Mouse (Mus musculus): ENCODE results near the gene Herpud1. TPM values are rescaled to one million over a fixed set of nuclear protein-coding genes. Genes with fewer than 3 reads are reported as not detected.

Gene Herpud1
- polyA plus RNA-seq, 1 experiment from 2014 or later = 56.8 TPM

GRCm38 (mm10) chr8:94377714-94378205 is 8.5 kb upstream of the Herpud1 start:
- no peak overlapping the region for H3K4me2 ChIP-seq (replicated peaks)
- no peak overlapping the region for H3K27ac ChIP-seq
- no peak overlapping the region for H3K9ac ChIP-seq
- no peak for ATAC-seq (ENCODE audit: low FRiP score)
- H3K9me3 ChIP-seq (replicated peaks) = no peaks in the 10 kb centered on the region
- WGBS = 67% methylated on average over 11 of the region's 11 CpGs
- H3K4me1 ChIP-seq = no peaks in the 10 kb centered on the region
- H3K36me3 ChIP-seq = no peaks in the 10 kb centered on the region
- no peak overlapping the region for H3K4me3 ChIP-seq
- no peaks in the 10 kb centered on the region for H3K27me3 ChIP-seq

GRCm38 (mm10) chr8:94378763-94379415 is 7.3 kb upstream of the Herpud1 start:
- Histone ChIP-seq H3K4me2 (replicated peaks) (no peak overlapping the region), H3K4me3 (no peak overlapping the region), H3K4me1 (no peaks in the 10 kb centered on the region), H3K27me3 (no peaks in the 10 kb centered on the region; the same call in 1 of the 2 replicates), H3K27ac (no peak overlapping the region), H3K9ac (no peak overlapping the region), H3K36me3 (no peaks in the 10 kb centered on the region), H3K9me3 (replicated peaks) (no peaks in the 10 kb centered on the region)
- ATAC-seq (ENCODE audit: low FRiP score) = no peak
- WGBS = 86% methylated on average over 15 of the region's 15 CpGs

- H3K27me3 ChIP-seq = no peaks in the 10 kb centered on the region; the same call in 1 of the 2 replicates
- no peak overlapping the region for H3K4me2 ChIP-seq (replicated peaks)
- WGBS = 93% methylated on average over 9 of the region's 9 CpGs
- H3K4me1 ChIP-seq = no peaks in the 10 kb centered on the region
- H3K36me3 ChIP-seq = no peaks in the 10 kb centered on the region
- H3K9me3 ChIP-seq (replicated peaks) = no peaks in the 10 kb centered on the region
- H3K27ac ChIP-seq = no peak overlapping the region
- no peak overlapping the region for H3K9ac ChIP-seq
- H3K4me3 ChIP-seq = no peak overlapping the region
- no peak for ATAC-seq (ENCODE audit: low FRiP score)
These were observed 6.6 kb upstream of the Herpud1 start for GRCm38 (mm10) chr8:94379686-94380085.

GRCm38 (mm10) chr8:94384166-94384565 is 2.1 kb upstream of the Herpud1 start:
- WGBS = 90% methylated on average over 7 of the region's 7 CpGs
- Histone ChIP-seq H3K4me3 (no peak overlapping the region), H3K4me2 (replicated peaks) (no peak overlapping the region), H3K27me3 (no peaks in the 10 kb centered on the region; the same call in 1 of the 2 replicates), H3K9me3 (replicated peaks) (no peaks in the 10 kb centered on the region), H3K9ac (no peak overlapping the region), H3K27ac (no peak overlapping the region), H3K4me1 (peaks cover 15% of the 10 kb centered on the region), H3K36me3 (no peaks in the 10 kb centered on the region)
- ATAC-seq (ENCODE audit: low FRiP score) = no peak

- Histone ChIP-seq H3K4me1 (peaks cover 15% of the 10 kb centered on the region), H3K9me3 (replicated peaks) (no peaks in the 10 kb centered on the region), H3K4me3 (peak overlapping the region; percentile 82), H3K9ac (peak overlapping the region; percentile 82), H3K27ac (peak overlapping the region; percentile 89), H3K27me3 (no peaks in the 10 kb centered on the region; the same call in 1 of the 2 replicates), H3K36me3 (peaks cover 13% of the 10 kb centered on the region), H3K4me2 (replicated peaks) (peak overlapping the region; percentile 86)
- peak; percentile 44 for ATAC-seq (ENCODE audit: low FRiP score)
- WGBS = 25% methylated on average over 20 of the region's 20 CpGs
These were observed 578 bp upstream of the Herpud1 start for GRCm38 (mm10) chr8:94385506-94386213.

- H3K4me1 ChIP-seq = peaks cover 15% of the 10 kb centered on the region
- H3K4me2 ChIP-seq (replicated peaks) = peak overlapping the region; percentile 86
- H3K36me3 ChIP-seq = peaks cover 28% of the 10 kb centered on the region
- H3K27ac ChIP-seq = no peak overlapping the region; the same call in 1 of the 2 replicates
- 0% methylated on average over 25 of the region's 25 CpGs for WGBS
- H3K27me3 ChIP-seq = no peaks in the 10 kb centered on the region; the same call in 1 of the 2 replicates
- peak overlapping the region; percentile 87 for H3K9ac ChIP-seq
- no peaks in the 10 kb centered on the region for H3K9me3 ChIP-seq (replicated peaks)
- ATAC-seq (ENCODE audit: low FRiP score) = peak; percentile 44
- H3K4me3 ChIP-seq = peak overlapping the region; percentile 82
These were observed 918 bp downstream of the Herpud1 start for GRCm38 (mm10) chr8:94387027-94387684.

- Histone ChIP-seq H3K27ac (no peak overlapping the region), H3K9ac (peak overlapping the region; percentile 87), H3K4me1 (peaks cover 15% of the 10 kb centered on the region), H3K4me2 (replicated peaks) (peak overlapping the region; percentile 86), H3K9me3 (replicated peaks) (no peaks in the 10 kb centered on the region), H3K36me3 (peaks cover 35% of the 10 kb centered on the region), H3K4me3 (peak overlapping the region; percentile 82), H3K27me3 (no peaks in the 10 kb centered on the region; the same call in 1 of the 2 replicates)
- 37% methylated on average over 6 of the region's 6 CpGs for WGBS
- ATAC-seq (ENCODE audit: low FRiP score) = no peak
These were observed 1.5 kb downstream of the Herpud1 start for GRCm38 (mm10) chr8:94387785-94388184.

GRCm38 (mm10) chr8:94389531-94389930 is 3.3 kb downstream of the Herpud1 start:
- Histone ChIP-seq H3K27ac (no peak overlapping the region), H3K4me1 (peaks cover 15% of the 10 kb centered on the region), H3K9me3 (replicated peaks) (no peaks in the 10 kb centered on the region), H3K27me3 (no peaks in the 10 kb centered on the region), H3K9ac (no peak overlapping the region), H3K36me3 (peaks cover 48% of the 10 kb centered on the region), H3K4me2 (replicated peaks) (no peak overlapping the region), H3K4me3 (no peak overlapping the region)
- ATAC-seq (ENCODE audit: low FRiP score) = no peak
- WGBS = 88% methylated on average over 6 of the region's 6 CpGs

- Histone ChIP-seq H3K9me3 (replicated peaks) (no peaks in the 10 kb centered on the region), H3K4me2 (replicated peaks) (no peak overlapping the region), H3K4me1 (peaks cover 15% of the 10 kb centered on the region), H3K9ac (no peak overlapping the region), H3K36me3 (peaks cover 57% of the 10 kb centered on the region), H3K4me3 (no peak overlapping the region), H3K27me3 (no peaks in the 10 kb centered on the region), H3K27ac (no peak overlapping the region)
- ATAC-seq (ENCODE audit: low FRiP score) = no peak
- WGBS = 95% methylated on average over 6 of the region's 6 CpGs
These were observed 4.2 kb downstream of the Herpud1 start for GRCm38 (mm10) chr8:94390429-94390828.

GRCm38 (mm10) chr8:94390910-94391309 is 4.7 kb downstream of the Herpud1 start:
- Histone ChIP-seq H3K9me3 (replicated peaks) (no peaks in the 10 kb centered on the region), H3K9ac (no peak overlapping the region), H3K4me2 (replicated peaks) (no peak overlapping the region), H3K4me1 (peaks cover 10% of the 10 kb centered on the region), H3K4me3 (no peak overlapping the region), H3K36me3 (peaks cover 61% of the 10 kb centered on the region), H3K27me3 (no peaks in the 10 kb centered on the region), H3K27ac (no peak overlapping the region)
- no peak for ATAC-seq (ENCODE audit: low FRiP score)
- WGBS = 95% methylated on average over 8 of the region's 8 CpGs

GRCm38 (mm10) chr8:94392147-94392546 is 5.9 kb downstream of the Herpud1 start:
- Histone ChIP-seq H3K4me3 (no peak overlapping the region), H3K27me3 (no peaks in the 10 kb centered on the region), H3K9ac (no peak overlapping the region), H3K4me1 (peaks cover 10% of the 10 kb centered on the region), H3K27ac (no peak overlapping the region), H3K9me3 (replicated peaks) (no peaks in the 10 kb centered on the region), H3K36me3 (peaks cover 65% of the 10 kb centered on the region), H3K4me2 (replicated peaks) (no peak overlapping the region)
- 80% methylated on average over 12 of the region's 12 CpGs for WGBS
- ATAC-seq (ENCODE audit: low FRiP score) = no peak

- no peak for ATAC-seq (ENCODE audit: low FRiP score)
- 87% methylated on average over 6 of the region's 6 CpGs for WGBS
- H3K4me3 ChIP-seq = no peak overlapping the region
- no peaks in the 10 kb centered on the region for H3K9me3 ChIP-seq (replicated peaks)
- H3K9ac ChIP-seq = no peak overlapping the region
- H3K4me2 ChIP-seq (replicated peaks) = no peak overlapping the region
- H3K27ac ChIP-seq = no peak overlapping the region
- peaks cover 9% of the 10 kb centered on the region for H3K4me1 ChIP-seq
- H3K27me3 ChIP-seq = no peaks in the 10 kb centered on the region
- H3K36me3 ChIP-seq = peaks cover 65% of the 10 kb centered on the region
These were observed 6.4 kb downstream of the Herpud1 start for GRCm38 (mm10) chr8:94392648-94393047.
